Mouse (Mus musculus): ENCODE measurements around the gene Cpeb4.
"Not testable (repeated sequence)": the region's sequence is repeated elsewhere in the genome, so short reads cannot be mapped to it uniquely, and the experiment has no call there.

The Cpeb4 gene

GRCm38 (mm10) chr11:31974826-31975225, 102.8 kb downstream of the Cpeb4 start:
- DNase-seq (ENCODE audit: low spot score): no peak

GRCm38 (mm10) chr11:31975678-31976077, 103.7 kb downstream of the Cpeb4 start:
- DNase-seq (ENCODE audit: low spot score): no peak

GRCm38 (mm10) chr11:31976137-31976536, 104.1 kb downstream of the Cpeb4 start:
- no peak for DNase-seq (ENCODE audit: low spot score)

GRCm38 (mm10) chr11:31980089-31980488, 108.1 kb downstream of the Cpeb4 start:
- DNase-seq (ENCODE audit: low spot score): not testable (repeated sequence)

DNA sequence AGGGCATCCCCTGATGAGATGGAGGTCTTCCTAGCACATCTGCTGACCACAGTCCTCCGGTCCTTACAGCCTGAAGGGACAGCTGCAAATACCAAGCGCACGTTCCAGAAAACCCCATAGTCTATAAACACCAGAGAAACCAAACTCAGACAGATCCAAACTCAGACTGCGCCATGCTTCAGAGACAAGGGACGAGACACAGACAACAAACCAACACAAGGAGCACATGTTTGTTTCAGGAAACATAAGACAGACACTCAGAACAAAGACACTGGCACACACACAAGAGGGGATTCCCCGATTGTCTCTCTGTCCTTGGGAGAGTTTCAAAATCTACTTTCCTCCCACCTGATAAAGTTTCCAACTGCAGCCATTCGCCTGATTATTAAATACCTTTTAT, 109.8 kb downstream of the Cpeb4 start:
- DNase-seq (ENCODE audit: low spot score): no peak

DNA sequence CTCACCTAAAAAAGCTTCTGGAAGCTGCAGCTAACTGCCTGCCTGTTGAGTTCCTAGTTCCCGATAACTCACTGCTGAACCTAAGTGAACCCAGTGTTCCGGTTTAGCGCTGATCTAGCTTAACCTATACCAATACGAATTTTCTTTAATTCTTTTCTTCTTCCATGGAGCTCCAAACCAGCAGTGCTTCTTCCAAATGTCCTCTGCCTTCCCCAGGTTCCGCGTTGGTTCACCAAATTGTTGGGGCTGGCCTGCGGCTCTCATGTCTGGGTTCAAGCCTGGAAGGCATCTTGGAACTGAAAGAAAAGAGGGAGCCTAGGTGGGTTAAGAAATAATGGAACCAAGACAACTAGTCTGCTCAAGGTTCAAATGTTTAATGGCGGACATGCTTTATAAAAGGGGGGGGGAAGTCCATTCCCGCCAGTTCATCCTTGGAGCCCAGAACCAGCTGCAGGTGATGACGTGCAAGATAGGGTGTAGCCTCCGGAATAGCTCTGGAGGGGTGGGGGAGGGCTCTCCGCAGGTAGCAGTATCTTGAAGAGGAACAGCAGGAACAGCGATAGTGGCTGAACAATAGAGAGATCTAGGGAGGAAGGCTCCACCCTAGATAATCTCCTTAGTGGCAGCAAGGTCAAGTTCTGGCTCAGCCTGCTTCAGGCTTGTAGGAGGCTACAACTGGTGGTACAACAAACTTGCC, 110.4 kb downstream of the Cpeb4 start:
- not testable (repeated sequence) for DNase-seq (ENCODE audit: low spot score)

GRCm38 (mm10) chr11:31983249-31983648, 111.2 kb downstream of the Cpeb4 start:
- no peak for DNase-seq (ENCODE audit: low spot score)

GRCm38 (mm10) chr11:31984786-31985185, 112.8 kb downstream of the Cpeb4 start:
- no peak for DNase-seq (ENCODE audit: low spot score)
